Mouse (Mus musculus) midbrain, embryonic 16.5 days (tissue): ENCODE measurements around the gene Lmo7. TPM values are rescaled to one million over a fixed set of nuclear protein-coding genes. Genes with fewer than 3 reads are reported as not detected.

Experiments used
- ATAC-seq: fragments of 200-750 bp; cut with Nextera tagmentation; 2 replicates; pipeline ENCODE4 v1.8.0; 2017; ENCODE audit warnings: moderate TSS enrichment
- H3K27ac ChIP-seq: fragments of 300-500 bp; sonication (generic); 2 replicates; pipeline ENCODE4 v1.5.1; 2014; ENCODE audit warnings: mild to moderate bottlenecking, low read length, mixed read lengths
- H3K27me3 ChIP-seq: fragments of 300-500 bp; sonication (generic); 2 replicates; pipeline ENCODE4 v1.6.1; 2014; ENCODE audit warnings: low read depth, low read length, mixed read lengths; ENCODE audit not compliant: control insufficient read depth, insufficient read depth
- H3K36me3 ChIP-seq: fragments of 300-500 bp; sonication (generic); 2 replicates; pipeline ENCODE4 v1.6.1; 2014; ENCODE audit warnings: mild to moderate bottlenecking, low read length, moderate library complexity, mixed read lengths; ENCODE audit not compliant: control insufficient read depth, insufficient read depth
- H3K4me1 ChIP-seq: fragments of 300-500 bp; sonication (generic); 2 replicates; pipeline ENCODE4 v1.6.1; 2014; ENCODE audit warnings: mild to moderate bottlenecking, low read length, mixed read lengths; ENCODE audit not compliant: control insufficient read depth, insufficient read depth
- H3K4me2 ChIP-seq: fragments of 300-500 bp; sonication (generic); 2 replicates; pipeline ENCODE4 v1.6.1; 2014; ENCODE audit warnings: mild to moderate bottlenecking, low read length, mixed read lengths
- H3K4me3 ChIP-seq: fragments of 300-500 bp; sonication (generic); 2 replicates; pipeline ENCODE4 v1.5.1; 2014; ENCODE audit warnings: low read depth, mild to moderate bottlenecking, low read length, moderate library complexity, mixed read lengths
- H3K9ac ChIP-seq: fragments of 300-500 bp; sonication (generic); 2 replicates; pipeline ENCODE4 v1.6.1; 2014; ENCODE audit warnings: low read depth, low read length, mixed read lengths
- H3K9me3 ChIP-seq: fragments of 300-500 bp; sonication (generic); replicated peaks from 2 replicates; pipeline ENCODE4 v1.6.1; 2014; ENCODE audit warnings: mild to moderate bottlenecking, low read length, mixed read lengths; ENCODE audit not compliant: control insufficient read depth, poor library complexity, severe bottlenecking
- WGBS: fragments of 180-500 bp; shearing (Covaris S2); extraction: QIAGEN DNeasy Blood & Tissue Kit; methylation state at CpG from one replicate; pipeline ENCODE4 v1.1.7; 2014; 5-methylcytosine and 5-hydroxymethylcytosine counted together
- polyA plus RNA-seq: library from polyadenylated mRNA; unstranded; fragments of >200 nt; fragmentation: Nextera tagmentation; extraction: Ambion mirVana; gene quantifications from 2 replicates; pipeline ENCODE4 v1.2.1, GENCODE M21; 2015

Gene Lmo7
- polyA plus RNA-seq, 1 experiment from 2014 or later, result 3.8 TPM

DNA sequence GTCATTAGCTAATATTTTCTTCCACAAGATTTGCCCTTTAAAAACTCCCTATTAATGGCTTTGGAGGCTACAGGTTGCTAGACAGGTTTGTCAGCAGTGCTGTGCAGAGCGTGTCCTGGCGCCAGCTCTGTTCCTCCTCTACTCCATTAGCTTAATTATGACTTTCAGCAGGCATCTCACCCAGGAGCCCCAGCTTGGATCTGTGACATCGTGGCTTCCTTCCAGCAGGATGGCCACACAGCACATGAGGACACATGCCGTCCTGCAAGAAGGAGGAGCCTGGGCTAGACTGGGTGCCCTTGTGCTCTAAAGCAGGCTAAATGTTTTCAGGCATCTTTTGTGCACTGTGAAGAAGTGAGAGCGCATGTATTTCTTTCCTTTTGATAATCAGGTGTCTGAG is 58.1 kb downstream of the Lmo7 start:
- Histone ChIP-seq H3K9me3 (no peaks in the 10 kb centered on the region), H3K4me3 (no peak overlapping the region), H3K27me3 (no peaks in the 10 kb centered on the region), H3K4me1 (no peaks in the 10 kb centered on the region), H3K9ac (no peak overlapping the region), H3K27ac (no peak overlapping the region), H3K4me2 (no peak overlapping the region), H3K36me3 (no peaks in the 10 kb centered on the region)
- WGBS, result 77% methylated on average over 5 of the region's 5 CpGs
- no peak for ATAC-seq

DNA sequence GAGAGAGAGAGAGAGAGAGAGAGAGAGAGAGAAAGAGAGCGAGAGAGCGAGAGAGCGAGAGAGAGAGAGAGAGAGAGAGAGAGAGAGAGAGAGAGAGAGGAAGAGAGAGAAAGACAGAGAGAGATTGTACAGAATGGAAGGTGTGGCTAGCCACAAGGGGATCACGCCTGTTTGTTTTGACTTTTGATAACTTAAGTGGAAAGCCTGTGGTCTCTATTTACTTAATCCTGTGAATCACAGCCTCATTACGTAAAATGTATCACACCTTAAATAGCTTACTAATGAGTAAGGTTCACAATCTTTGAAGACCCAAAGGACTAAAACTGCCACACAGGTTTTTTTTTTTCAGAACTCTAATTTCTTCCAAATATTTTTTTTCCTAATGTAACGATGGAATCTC is 58.7 kb downstream of the Lmo7 start:
- no peak overlapping the region for H3K4me2 ChIP-seq
- H3K27me3 ChIP-seq, result no peaks in the 10 kb centered on the region
- H3K9ac ChIP-seq, result no peak overlapping the region
- no peaks in the 10 kb centered on the region for H3K9me3 ChIP-seq
- no peak overlapping the region for H3K27ac ChIP-seq
- no peaks in the 10 kb centered on the region for H3K4me1 ChIP-seq
- H3K36me3 ChIP-seq, result no peaks in the 10 kb centered on the region
- H3K4me3 ChIP-seq, result no peak overlapping the region
- 87% methylated on average over 6 of the region's 6 CpGs for whole genome bisulfite sequencing
- no peak for ATAC-seq

DNA sequence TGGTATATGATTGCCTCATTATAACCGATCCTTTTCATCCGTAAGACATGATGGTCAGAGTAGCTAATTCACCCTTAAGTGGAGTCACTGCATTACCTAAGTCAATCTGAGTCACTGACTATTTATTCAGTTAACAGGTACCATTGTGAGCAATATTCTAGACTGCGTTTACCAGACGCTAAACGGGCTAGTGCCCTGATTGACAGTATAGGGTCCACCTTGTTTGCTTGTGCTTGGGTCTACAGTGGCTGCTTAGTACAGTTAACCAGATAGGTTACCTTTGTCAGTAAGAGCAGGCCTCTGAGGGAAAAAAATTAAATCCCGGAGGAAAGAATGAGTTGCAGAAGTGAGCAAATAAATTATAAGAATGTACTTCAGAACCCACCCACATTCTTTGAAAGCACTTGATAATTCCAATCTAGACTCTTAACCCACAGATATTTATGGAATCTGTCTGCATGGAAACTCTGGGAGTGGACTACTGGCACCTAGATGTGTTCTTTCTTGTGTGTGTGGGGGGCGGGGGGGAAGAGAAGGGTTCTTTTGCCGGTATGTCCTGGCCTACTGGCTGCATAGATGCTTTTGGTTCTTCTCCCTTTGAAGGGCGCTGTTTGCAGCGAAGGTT is 64.9 kb downstream of the Lmo7 start:
- no peaks in the 10 kb centered on the region for H3K36me3 ChIP-seq
- no peak overlapping the region for H3K9ac ChIP-seq
- H3K4me3 ChIP-seq, result no peak overlapping the region
- 94% methylated on average over 10 of the region's 10 CpGs for WGBS
- no peak overlapping the region for H3K4me2 ChIP-seq
- H3K4me1 ChIP-seq, result no peaks in the 10 kb centered on the region
- H3K9me3 ChIP-seq, result no peaks in the 10 kb centered on the region
- no peaks in the 10 kb centered on the region for H3K27me3 ChIP-seq
- ATAC-seq, result no peak
- H3K27ac ChIP-seq, result no peak overlapping the region

DNA sequence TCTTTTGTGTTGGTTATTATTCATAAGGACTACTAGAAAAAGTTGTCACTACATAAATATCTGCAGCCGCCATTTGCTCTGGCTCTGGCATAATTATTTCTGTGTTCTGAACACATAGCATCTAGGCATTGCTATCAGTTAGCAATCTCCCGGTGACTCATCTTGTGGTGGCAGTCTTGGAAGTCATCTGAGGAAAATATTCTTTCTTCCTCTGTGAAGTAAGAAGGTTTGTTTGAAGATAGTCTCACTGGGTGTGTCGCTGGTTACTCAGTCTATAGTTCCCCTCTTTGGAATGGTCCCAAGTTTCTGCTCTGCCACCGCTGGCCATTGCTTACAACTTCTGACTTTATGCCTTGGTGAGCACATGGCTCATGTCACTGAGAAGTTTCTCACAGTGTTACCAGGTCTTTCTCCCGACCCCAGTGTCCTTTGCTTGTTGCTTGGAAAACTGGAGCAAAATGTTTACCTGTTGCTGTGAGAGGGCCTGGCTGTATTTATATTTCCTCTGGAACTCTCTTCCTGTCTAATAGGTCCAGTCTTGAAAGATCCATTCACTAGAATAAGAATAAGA is 68.3 kb downstream of the Lmo7 start:
- no peak for ATAC-seq

DNA sequence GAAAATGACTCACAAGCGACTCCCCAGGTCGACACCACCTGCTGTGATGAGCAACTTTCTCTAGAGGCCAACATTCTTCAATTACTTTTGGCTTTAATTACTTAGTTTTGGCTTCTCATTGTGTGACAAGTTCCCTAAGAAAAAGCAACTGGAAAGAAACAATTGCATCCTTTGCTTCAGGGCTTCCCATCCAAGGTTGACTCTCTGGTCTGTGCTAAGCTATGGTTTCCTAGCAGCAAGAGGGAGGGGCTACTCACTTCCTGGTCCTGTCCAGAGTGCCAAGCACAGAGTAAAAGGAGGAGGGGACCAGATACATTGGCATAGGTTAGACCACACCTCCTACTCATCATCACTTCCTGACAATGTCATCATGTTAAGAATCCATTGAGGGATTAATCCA is 69.0 kb downstream of the Lmo7 start:
- no peak for ATAC-seq
- WGBS, result 66% methylated on average over 2 of the region's 2 CpGs
- H3K27ac ChIP-seq, result no peak overlapping the region
- H3K4me3 ChIP-seq, result no peak overlapping the region
- H3K9ac ChIP-seq, result no peak overlapping the region
- no peaks in the 10 kb centered on the region for H3K4me1 ChIP-seq
- no peak overlapping the region for H3K4me2 ChIP-seq
- no peaks in the 10 kb centered on the region for H3K36me3 ChIP-seq
- H3K27me3 ChIP-seq, result no peaks in the 10 kb centered on the region
- no peaks in the 10 kb centered on the region for H3K9me3 ChIP-seq

More for the DNA sequence above, 68.3 kb downstream of the Lmo7 start:
- no peaks in the 10 kb centered on the region for H3K9me3 ChIP-seq
- H3K9ac ChIP-seq, result no peak overlapping the region
- H3K4me3 ChIP-seq, result no peak overlapping the region
- H3K4me2 ChIP-seq, result no peak overlapping the region
- H3K27ac ChIP-seq, result no peak overlapping the region
- no peaks in the 10 kb centered on the region for H3K4me1 ChIP-seq
- H3K36me3 ChIP-seq, result no peaks in the 10 kb centered on the region
- WGBS, result 95% methylated on average over 5 of the region's 5 CpGs
- H3K27me3 ChIP-seq, result no peaks in the 10 kb centered on the region

DNA sequence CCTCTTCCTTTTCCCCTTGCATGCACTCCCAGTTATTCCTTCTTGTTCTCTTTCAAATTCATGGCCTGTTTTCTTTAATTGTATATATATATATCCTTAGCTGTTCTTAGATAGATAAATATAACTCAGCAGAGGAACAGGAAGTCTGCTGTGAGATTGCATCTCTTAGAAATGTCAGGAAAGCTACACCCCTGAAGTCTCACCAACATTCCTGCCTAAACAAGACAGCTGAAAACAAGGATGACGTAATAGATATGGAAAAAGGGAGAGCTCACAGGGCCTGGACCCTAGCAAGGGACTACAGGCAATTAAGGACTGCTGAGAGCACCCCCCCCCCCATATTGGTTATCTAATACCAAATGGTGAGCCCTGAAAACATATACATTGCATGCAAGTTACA is 71.9 kb downstream of the Lmo7 start:
- Histone ChIP-seq H3K9ac (no peak overlapping the region), H3K27ac (no peak overlapping the region), H3K4me2 (no peak overlapping the region), H3K27me3 (no peaks in the 10 kb centered on the region), H3K4me1 (no peaks in the 10 kb centered on the region), H3K9me3 (no peaks in the 10 kb centered on the region), H3K36me3 (no peaks in the 10 kb centered on the region), H3K4me3 (no peak overlapping the region)
- no peak for ATAC-seq
- 81% methylated on average over 1 of the region's 1 CpGs for WGBS

DNA sequence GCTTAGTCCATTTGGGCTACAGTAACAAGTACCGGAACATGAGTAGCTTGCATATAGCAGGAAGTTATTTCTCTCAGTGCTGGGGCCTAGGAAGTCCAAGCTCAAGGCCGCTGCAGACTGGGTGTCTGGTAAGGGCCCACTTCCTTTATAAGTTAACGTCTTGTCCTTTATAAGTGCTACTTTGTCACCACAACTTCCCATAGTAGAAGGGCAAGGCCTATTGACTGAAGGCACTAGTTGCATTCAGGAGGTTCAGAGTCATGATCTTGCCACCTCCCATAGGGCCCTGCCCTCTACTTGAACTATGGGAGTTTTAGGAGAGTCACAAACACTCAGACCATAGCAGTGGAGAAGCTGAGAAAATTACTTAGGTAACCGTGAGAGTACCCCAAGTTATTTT is 74.4 kb downstream of the Lmo7 start:
- Histone ChIP-seq H3K27ac (no peak overlapping the region), H3K4me3 (no peak overlapping the region), H3K9ac (no peak overlapping the region), H3K4me1 (no peaks in the 10 kb centered on the region), H3K27me3 (no peaks in the 10 kb centered on the region), H3K36me3 (no peaks in the 10 kb centered on the region), H3K4me2 (no peak overlapping the region), H3K9me3 (no peaks in the 10 kb centered on the region)
- no peak for ATAC-seq
- WGBS, result 85% methylated on average over 4 of the region's 4 CpGs

DNA sequence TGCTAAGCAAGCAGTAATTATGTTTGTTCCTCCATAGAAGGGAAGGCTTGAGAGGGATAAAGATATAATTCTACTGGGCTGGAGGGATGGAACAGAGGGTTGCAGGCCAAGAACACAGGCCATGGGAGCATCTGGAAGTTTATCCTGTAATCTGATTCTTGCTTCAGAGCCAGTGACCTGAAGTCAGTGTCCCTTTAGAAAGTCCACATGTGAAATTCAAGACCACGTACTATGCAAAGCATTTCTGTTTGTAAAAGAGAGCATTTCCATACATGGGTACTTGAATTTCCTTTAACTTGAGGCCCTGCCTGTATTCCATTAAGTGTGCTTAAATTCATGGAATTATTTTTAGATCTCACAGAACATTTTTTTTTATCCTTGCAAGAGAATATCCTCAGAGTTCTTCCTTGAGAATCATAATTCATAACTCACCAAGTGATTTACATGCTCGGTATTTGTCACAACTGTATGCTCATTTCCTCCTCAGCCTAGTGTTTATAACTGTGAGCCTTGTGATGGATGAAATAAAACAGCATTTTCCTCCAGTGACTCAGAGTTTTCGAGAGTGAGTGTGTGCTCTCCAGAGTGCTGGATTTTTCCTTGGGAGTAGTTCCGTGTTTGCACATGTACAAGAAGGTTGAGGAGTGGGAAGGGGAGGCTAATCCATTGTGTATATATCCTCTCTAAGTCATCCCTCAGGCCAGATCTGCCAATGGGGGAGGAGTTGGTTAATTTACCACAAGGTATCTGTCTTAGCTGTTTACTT is 75.0 kb downstream of the Lmo7 start:
- H3K4me1 ChIP-seq, result no peaks in the 10 kb centered on the region
- H3K27ac ChIP-seq, result no peak overlapping the region
- no peaks in the 10 kb centered on the region for H3K36me3 ChIP-seq
- H3K9me3 ChIP-seq, result no peaks in the 10 kb centered on the region
- WGBS, result 76% methylated on average over 4 of the region's 4 CpGs
- H3K27me3 ChIP-seq, result no peaks in the 10 kb centered on the region
- no peak overlapping the region for H3K4me3 ChIP-seq
- no peak for ATAC-seq
- no peak overlapping the region for H3K9ac ChIP-seq
- no peak overlapping the region for H3K4me2 ChIP-seq

DNA sequence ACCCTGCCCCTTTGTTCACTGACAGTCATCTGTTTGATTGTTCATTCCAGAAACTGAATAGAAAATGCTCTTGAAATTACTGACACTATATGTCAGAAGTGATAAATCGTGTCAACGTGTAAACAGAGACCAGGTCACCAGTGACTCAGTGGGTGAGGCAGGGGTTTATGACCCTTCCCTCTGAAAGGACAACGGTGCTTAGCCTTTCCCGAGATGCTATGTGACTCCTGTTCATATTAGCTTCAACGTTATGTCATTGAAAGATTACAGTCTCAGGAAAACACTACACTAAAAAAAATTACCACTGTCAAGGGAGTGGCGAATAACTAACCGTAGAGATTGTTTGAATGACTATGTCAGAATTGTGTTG is 75.6 kb downstream of the Lmo7 start:
- no peak for ATAC-seq
- Histone ChIP-seq H3K27ac (no peak overlapping the region), H3K4me1 (no peaks in the 10 kb centered on the region), H3K4me2 (no peak overlapping the region), H3K36me3 (no peaks in the 10 kb centered on the region), H3K4me3 (no peak overlapping the region), H3K27me3 (no peaks in the 10 kb centered on the region), H3K9me3 (no peaks in the 10 kb centered on the region), H3K9ac (no peak overlapping the region)
- 81% methylated on average over 7 of the region's 7 CpGs for WGBS
